Mouse (Mus musculus) gastrocnemius, postnatal 14 days (tissue): ENCODE data around the gene Zfp385a. TPM values are rescaled to one million over a fixed set of nuclear protein-coding genes. Genes with fewer than 3 reads are reported as not detected.
A peak's percentile ranks its signal among the peaks of the same experiment; 100 is the strongest.

Experiments
- DNase-seq: peaks from one replicate; pipeline ENCODE4 v3.0.0; 2021; ENCODE audit warnings: mixed read lengths
- intact Hi-C: fragments of 180-260 bp; cut with DNase I; formaldehyde crosslinking; loops from one replicate; pipeline ENCODE4 v1.15.1; 2025; ENCODE audit warnings: low total_unique reads
- total RNA-seq, 2 experiments: library from RNA; stranded (reverse); gene quantifications; 2 replicates each; pipeline ENCODE4 v1.2.3; 2021

The Zfp385a gene
- total RNA-seq, 2 experiments from 2014 or later, result 31.3 to 32.1 TPM

- intact Hi-C loops, result no loop called here
- peak; percentile 59 for DNase-seq
Observed at GRCm38 (mm10) chr15:103365471-103366375, 25.8 kb upstream of the Zfp385a start.

GRCm38 (mm10) chr15:103364761-103365160 is 24.9 kb upstream of the Zfp385a start:
- intact Hi-C loops, result no loop called here
- DNase-seq, result no peak

GRCm38 (mm10) chr15:103363809-103364208 is 23.9 kb upstream of the Zfp385a start:
- no peak for DNase-seq
- intact Hi-C loops, result no loop called here

GRCm38 (mm10) chr15:103362950-103363349 is 23.1 kb upstream of the Zfp385a start:
- DNase-seq, result no peak
- intact Hi-C loops, result no loop called here

- DNase-seq, result no peak
- intact Hi-C loops, result no loop called here
Observed at GRCm38 (mm10) chr15:103362333-103362732, 22.4 kb upstream of the Zfp385a start.

GRCm38 (mm10) chr15:103361269-103361668 is 21.4 kb upstream of the Zfp385a start:
- no peak for DNase-seq
- intact Hi-C loops, result no loop called here

GRCm38 (mm10) chr15:103359869-103360602 is 20.1 kb upstream of the Zfp385a start:
- peak; percentile 79 for DNase-seq
- intact Hi-C loops, result no loop called here

- peak; percentile 43 for DNase-seq
- intact Hi-C loops, result no loop called here
Observed at GRCm38 (mm10) chr15:103359122-103359510, 19.2 kb upstream of the Zfp385a start.

GRCm38 (mm10) chr15:103358278-103359121 is 18.6 kb upstream of the Zfp385a start:
- intact Hi-C loops, result no loop called here
- no peak for DNase-seq

- intact Hi-C loops, result no loop called here
- DNase-seq, result no peak
Observed at GRCm38 (mm10) chr15:103357817-103358216, 17.9 kb upstream of the Zfp385a start.

GRCm38 (mm10) chr15:103356130-103356529 is 16.2 kb upstream of the Zfp385a start:
- DNase-seq, result no peak
- intact Hi-C loops, result no loop called here

- intact Hi-C loops, result no loop called here
- DNase-seq, result no peak
Observed at GRCm38 (mm10) chr15:103355420-103355819, 15.5 kb upstream of the Zfp385a start.

- DNase-seq, result no peak
- intact Hi-C loops, result loop anchor here (5.0 kb wide), 1 partner anchor 33 kb away; no protein-coding TSS in a partner anchor
Observed at GRCm38 (mm10) chr15:103354690-103355089, 14.8 kb upstream of the Zfp385a start.

GRCm38 (mm10) chr15:103353511-103354256 is 13.8 kb upstream of the Zfp385a start:
- intact Hi-C loops, result loop anchor here (5.0 kb wide), 1 partner anchor 34 kb away; no protein-coding TSS in a partner anchor

GRCm38 (mm10) chr15:103352856-103353255 is 13.0 kb upstream of the Zfp385a start:
- intact Hi-C loops, result loop anchor here (5.0 kb wide), 1 partner anchor 34 kb away; no protein-coding TSS in a partner anchor
- DNase-seq, result peak; percentile 54

More at GRCm38 (mm10) chr15:103353511-103354256, 13.8 kb upstream of the Zfp385a start:
- no peak for DNase-seq

GRCm38 (mm10) chr15:103347275-103347684 is 7.4 kb upstream of the Zfp385a start:
- intact Hi-C loops, result no loop called here
- DNase-seq, result peak; percentile 71

GRCm38 (mm10) chr15:103345789-103346188 is 5.9 kb upstream of the Zfp385a start:
- DNase-seq, result no peak
- intact Hi-C loops, result no loop called here

GRCm38 (mm10) chr15:103343556-103343955 is 3.7 kb upstream of the Zfp385a start:
- intact Hi-C loops, result no loop called here

GRCm38 (mm10) chr15:103343008-103343407 is 3.1 kb upstream of the Zfp385a start:
- intact Hi-C loops, result no loop called here
- DNase-seq, result no peak

More at GRCm38 (mm10) chr15:103343556-103343955, 3.7 kb upstream of the Zfp385a start:
- DNase-seq, result no peak
